Mouse (Mus musculus): ENCODE data around the gene Prdm2.
A peak's percentile ranks its signal among the peaks of the same experiment; 100 is the strongest.

The Prdm2 gene

GRCm38 (mm10) chr4:143212341-143213174, at the start of gene Prdm2:
Gene Prdm2 (minus strand): TSS chr4:143212995.
- peak; percentile 80 for DNase-seq

DNA sequence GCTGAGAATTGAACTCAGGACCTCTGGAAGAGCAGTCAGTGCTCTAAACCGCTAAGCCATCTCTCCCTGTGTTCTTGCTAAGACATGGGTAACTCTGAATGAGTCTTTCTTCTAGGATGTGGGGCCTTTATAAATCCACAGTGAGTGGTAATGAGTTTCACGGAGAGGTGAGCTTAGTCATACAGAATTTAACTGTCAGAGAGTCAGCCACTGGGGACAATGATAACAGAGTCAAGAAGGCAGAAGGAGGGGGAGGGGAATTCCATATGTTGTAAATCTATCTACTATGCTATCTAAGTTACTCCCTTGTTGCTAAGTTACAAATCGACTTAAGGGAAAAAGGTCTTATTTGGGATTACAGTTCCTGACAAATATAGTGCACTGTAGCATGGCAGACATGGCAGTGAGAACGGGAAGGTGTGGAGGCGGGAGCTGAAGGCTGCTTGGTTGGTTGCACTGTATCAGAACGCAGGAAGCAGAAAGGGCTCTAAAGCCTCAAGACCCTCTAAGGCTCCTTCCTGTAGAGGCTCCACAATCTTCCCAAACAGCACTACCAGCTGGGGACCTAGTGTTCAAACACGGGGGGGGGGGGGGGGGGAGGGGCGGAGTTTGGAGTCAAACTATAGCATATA, 47.0 kb upstream of the Prdm2 start:
- DNase-seq, result no peak

- DNase-seq, result peak; percentile 37
Measured at GRCm38 (mm10) chr4:143258517-143258916, 45.7 kb upstream of the Prdm2 start.

DNA sequence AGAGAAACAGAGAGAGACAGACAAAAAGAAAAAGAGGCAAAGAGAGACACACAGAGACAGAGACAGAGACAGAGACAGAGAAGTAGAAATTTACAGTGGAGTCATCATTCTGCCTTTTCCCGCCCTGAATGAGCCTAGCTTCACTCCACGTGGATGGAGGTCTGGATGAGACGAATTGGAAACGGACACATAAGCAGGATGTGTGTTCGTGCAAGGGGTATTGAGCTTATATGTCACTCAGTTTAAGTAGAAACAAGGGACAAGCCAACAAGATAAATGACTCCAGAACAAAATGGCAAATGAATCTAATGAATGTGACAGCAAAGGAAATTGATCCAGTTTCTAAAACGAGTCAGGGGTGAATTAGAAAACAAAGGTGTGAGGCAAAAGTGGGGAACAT, 45.2 kb upstream of the Prdm2 start:
- no peak for DNase-seq

GRCm38 (mm10) chr4:143255541-143255940, 42.7 kb upstream of the Prdm2 start:
- DNase-seq, result no peak

DNA sequence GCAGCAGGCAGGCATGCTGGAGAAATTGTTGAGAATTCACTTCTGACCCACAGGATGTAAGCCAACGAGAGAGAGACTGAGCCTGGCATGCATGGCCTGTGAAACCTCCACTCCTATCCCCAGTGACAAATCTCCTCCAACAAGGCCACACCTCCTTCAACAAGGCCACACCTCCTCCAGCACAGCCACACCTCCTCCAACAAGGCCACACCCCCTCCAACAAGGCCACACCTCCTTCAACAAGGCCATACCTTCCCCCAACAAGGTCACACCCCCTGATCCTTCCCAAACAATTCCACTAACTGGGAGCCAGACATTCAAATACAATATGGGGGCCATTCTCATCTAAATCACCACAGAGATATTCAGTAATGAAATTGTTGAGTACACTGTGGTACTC, 40.6 kb upstream of the Prdm2 start:
- no peak for DNase-seq

- DNase-seq, result peak; percentile 13
Measured at GRCm38 (mm10) chr4:143248050-143248449, 35.3 kb upstream of the Prdm2 start.

DNA sequence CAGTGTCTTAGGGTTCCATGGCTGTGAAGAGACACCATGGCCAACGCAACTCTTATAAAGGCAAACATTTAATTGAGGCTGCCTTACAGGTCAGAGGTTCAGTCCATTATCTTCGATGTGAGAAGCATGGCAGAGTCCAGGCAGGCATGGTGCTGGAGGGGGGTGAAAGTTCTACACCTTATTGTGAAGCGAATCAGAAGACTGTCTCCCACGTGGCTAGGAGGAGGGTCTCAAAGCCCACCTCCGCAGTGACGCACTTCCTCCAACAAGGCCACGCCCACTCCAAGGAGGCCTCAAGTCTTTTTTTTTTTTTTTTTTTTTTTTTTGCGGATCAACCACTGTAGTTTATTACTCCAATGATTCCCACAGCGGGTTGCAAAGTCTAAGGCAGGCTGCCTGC, 28.5 kb upstream of the Prdm2 start:
- DNase-seq, result no peak

GRCm38 (mm10) chr4:143239615-143240201, 26.9 kb upstream of the Prdm2 start:
- DNase-seq, result no peak

DNA sequence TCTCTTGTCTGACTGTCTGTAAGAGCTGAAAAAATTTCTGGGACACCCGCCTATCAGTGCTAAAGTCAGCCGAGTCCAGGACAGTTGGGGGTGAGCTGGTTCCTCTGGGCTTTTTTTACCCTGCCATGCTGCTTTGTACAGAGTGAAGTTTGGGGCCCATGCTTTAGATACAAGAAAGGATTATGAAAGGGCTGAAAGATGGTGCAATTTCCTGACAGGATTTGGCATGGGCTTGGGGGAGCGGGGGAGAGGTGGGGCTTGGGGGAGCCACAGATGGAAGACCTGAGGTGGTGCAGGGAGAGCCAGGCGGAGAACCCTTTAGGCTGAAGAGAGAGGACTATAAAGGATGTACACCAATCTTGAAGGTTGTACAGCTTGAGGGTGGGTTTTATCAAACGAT, 26.3 kb upstream of the Prdm2 start:
- no peak for DNase-seq

- DNase-seq, result peak; percentile 54
Measured at GRCm38 (mm10) chr4:143238241-143239031, 25.6 kb upstream of the Prdm2 start.

- no peak for DNase-seq
Measured at GRCm38 (mm10) chr4:143231790-143232422, 19.1 kb upstream of the Prdm2 start.

DNA sequence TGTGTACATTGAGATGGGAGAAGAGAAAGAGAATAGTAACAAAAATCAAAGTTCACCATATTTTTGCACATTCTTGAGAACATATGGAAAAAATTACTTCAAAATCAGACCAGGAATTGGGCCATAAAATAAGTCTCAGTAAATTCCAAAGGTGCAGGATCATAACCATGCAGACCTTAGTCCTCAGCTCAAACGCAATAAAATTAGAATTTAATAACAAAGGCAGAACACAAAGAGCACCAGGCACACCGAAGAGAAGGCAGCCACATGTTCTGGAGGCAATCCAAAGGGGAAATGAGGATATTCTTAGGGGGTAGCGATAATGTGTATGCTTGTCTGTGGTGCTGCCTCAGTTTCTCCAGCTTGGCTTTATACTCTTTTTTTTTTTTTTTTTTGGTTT, 18.3 kb upstream of the Prdm2 start:
- no peak for DNase-seq

DNA sequence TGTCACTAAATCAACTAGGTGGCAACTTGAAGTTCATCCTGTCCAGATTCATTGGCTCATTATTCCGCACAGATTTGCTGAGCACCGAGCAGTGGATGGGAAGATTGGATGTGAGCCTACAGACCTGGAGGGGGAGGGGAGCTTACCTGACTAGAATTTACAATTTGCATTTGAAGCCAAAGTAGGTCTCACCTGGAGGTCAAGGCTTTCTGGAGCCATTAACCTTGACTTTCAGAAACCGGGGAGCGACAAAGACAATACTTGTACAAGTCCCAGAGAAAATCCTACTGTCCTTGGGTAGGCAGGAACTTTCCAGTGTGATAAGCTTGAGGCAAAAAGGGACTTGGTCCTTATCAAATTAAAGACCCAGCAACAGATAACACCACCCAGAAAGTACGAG, 15.2 kb upstream of the Prdm2 start:
- no peak for DNase-seq

DNA sequence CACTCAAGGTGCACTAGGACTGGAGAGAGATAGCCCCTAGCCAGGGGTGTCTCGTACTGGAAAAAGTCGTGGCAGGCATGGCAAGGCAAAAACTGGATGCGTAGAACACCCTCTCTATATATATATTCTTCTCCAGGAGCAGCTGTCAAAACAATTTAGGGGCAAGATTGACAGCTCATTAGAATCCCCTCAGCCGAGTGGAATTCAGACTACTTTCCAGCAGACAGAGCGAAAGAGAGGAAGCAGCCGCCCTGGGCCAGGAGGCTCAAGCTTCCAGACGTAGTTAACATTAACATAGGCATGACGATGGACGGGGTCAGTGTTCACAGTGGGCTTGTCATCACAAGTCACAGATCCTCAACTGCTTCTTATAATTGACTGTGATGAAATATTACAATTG, 13.1 kb upstream of the Prdm2 start:
- DNase-seq, result no peak

GRCm38 (mm10) chr4:143219316-143219751, 6.5 kb upstream of the Prdm2 start:
- DNase-seq, result no peak

DNA sequence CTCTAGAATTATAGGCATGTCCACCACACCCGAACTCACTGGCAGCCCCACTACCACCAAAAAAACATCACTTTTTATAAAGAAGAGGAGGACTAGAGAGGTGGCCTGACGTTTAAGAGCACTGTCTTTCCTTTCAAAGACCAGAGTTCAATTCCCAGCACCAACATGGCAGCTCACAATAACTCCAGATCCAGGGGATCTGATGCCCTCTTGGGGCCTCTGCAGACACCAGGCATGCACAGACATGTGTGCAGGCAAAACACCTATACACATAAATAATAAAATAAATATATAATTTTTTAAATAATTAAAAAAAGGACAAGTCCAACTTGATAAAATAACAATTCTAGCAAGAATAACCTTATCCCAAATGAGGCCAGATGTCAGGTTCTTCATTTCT, 6.1 kb upstream of the Prdm2 start:
- DNase-seq, result no peak

- DNase-seq, result no peak
Measured at GRCm38 (mm10) chr4:143217189-143217588, 4.4 kb upstream of the Prdm2 start.

GRCm38 (mm10) chr4:143214221-143214797, 1.5 kb upstream of the Prdm2 start:
- no peak for DNase-seq

DNA sequence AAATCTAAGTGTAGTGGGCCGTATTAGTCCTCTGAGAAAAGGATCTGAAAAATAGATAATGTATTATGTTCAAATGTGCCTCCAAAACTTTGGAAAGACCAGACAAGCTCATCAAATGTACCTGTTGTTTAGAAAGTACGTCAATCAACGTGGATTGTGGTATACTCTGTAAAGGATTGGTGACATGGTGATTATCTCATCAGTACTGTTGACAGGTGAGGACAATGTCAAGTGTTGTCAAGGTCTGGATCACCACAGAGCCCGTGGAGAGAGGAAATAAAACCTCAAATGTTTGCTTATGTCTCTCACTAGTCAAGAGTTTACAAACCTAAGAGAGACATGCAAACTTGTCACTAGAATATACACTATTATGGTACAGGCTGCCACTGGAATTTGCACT, 776 bp upstream of the Prdm2 start:
- DNase-seq, result no peak

DNA sequence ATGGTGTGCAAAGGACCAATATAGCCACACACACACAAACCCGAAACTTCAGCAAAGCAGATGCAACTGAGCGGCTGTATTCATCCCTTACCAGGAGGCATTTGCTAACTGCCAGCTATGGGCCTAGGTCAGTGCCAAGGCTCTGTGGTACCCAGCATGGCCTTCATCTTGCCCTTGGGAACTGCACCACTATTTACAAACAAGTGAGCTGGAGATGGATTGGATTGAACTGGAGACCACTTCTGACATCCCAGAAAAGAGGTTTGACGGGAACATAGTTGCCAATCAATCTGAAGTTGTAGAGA, 332 bp upstream of the Prdm2 start:
- DNase-seq, result no peak

DNA sequence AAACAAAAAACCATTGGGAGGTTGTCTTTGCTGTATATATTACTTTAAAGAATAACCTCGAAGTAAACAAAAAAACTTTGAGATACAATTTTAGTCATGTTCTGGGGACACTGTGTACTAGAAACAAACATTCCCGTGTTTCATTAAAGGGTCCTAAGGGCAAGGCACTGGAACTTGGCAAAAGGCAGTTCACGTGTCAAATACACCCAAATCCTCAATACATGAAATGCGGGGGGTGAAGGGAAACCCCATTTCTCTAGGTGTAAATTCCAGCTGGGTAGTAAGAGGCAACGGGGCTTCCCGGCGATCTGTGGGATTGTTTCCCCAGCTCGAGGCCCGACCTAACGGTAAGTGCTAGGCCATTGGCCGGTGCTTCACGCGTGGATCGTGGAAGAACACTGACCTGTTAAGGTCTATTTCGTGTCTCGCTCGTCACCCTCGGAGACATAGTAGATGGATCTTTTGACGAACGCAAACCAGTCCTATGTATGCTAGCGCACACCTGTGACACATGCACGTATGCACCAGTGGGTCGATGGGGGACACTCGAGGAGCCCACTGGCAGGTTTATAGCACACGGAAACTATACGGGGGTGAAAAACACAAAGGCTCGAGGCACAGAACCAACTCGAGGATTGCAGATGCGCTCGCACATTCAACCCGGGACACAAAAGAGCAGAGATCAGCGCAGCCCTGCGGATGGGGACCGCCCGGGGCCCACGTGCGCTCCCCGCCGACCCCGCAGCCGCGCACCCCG, 1.0 kb downstream of the Prdm2 start:
- DNase-seq, result peak; percentile 57

All from kidney, adult 18-20 months (tissue).